Mouse (Mus musculus) lung, embryonic 16.5 days (tissue): Measurements from ENCODE around the gene Mrs2. TPM values are rescaled to one million over a fixed set of nuclear protein-coding genes. Genes with fewer than 3 reads are reported as not detected.
A peak's percentile ranks its signal among the peaks of the same experiment; 100 is the strongest.

Experiments
- ATAC-seq: fragments of 200-750 bp; cut with Nextera tagmentation; 2 replicates; pipeline ENCODE4 v1.8.0; 2017; ENCODE audit warnings: low read depth, mild to moderate bottlenecking, moderate library complexity
- H3K27ac ChIP-seq: fragments of 300-500 bp; sonication (generic); 2 replicates; pipeline ENCODE4 v1.5.1; 2014; ENCODE audit warnings: mild to moderate bottlenecking, control low read depth, low read length
- H3K27me3 ChIP-seq: fragments of 300-500 bp; sonication (generic); 2 replicates; pipeline ENCODE4 v1.6.1; 2014; ENCODE audit warnings: low read depth, low read length, mixed read lengths; ENCODE audit not compliant: control insufficient read depth, insufficient read depth
- H3K36me3 ChIP-seq: fragments of 300-500 bp; sonication (generic); 2 replicates; pipeline ENCODE4 v1.6.1; 2014; ENCODE audit warnings: low read length; ENCODE audit not compliant: control insufficient read depth, insufficient read depth
- H3K4me1 ChIP-seq: fragments of 300-500 bp; sonication (generic); replicated peaks from 2 replicates; pipeline ENCODE4 v1.6.1; 2014; ENCODE audit warnings: low read length, mixed read lengths; ENCODE audit not compliant: control insufficient read depth, insufficient read depth
- H3K4me2 ChIP-seq: fragments of 300-500 bp; sonication (generic); 2 replicates; pipeline ENCODE4 v1.6.1; 2014; ENCODE audit warnings: low read depth, low read length, control low read depth
- H3K4me3 ChIP-seq: fragments of 300-500 bp; sonication (generic); 2 replicates; pipeline ENCODE4 v1.5.1; 2014; ENCODE audit warnings: mild to moderate bottlenecking, low read length, control low read depth
- H3K9ac ChIP-seq: fragments of 300-500 bp; sonication (generic); 2 replicates; pipeline ENCODE4 v1.6.1; 2014; ENCODE audit warnings: low read length, control low read depth
- H3K9me3 ChIP-seq: fragments of 300-500 bp; sonication (generic); 2 replicates; pipeline ENCODE4 v1.6.1; 2016; ENCODE audit warnings: low read length; ENCODE audit not compliant: control insufficient read depth
- WGBS: fragments of 180-500 bp; shearing (Covaris S2); extraction: QIAGEN DNeasy Blood & Tissue Kit; methylation state at CpG from one replicate; pipeline ENCODE4 v1.1.7; 2014; 5-methylcytosine and 5-hydroxymethylcytosine counted together
- polyA plus RNA-seq: library from polyadenylated mRNA; unstranded; fragments of >200 nt; fragmentation: Nextera tagmentation; extraction: Ambion mirVana; gene quantifications from 2 replicates; pipeline ENCODE4 v1.2.1, GENCODE M21; 2015

Mrs2 gene
- polyA plus RNA-seq, 1 experiment from 2014 or later, result 14.3 TPM

DNA sequence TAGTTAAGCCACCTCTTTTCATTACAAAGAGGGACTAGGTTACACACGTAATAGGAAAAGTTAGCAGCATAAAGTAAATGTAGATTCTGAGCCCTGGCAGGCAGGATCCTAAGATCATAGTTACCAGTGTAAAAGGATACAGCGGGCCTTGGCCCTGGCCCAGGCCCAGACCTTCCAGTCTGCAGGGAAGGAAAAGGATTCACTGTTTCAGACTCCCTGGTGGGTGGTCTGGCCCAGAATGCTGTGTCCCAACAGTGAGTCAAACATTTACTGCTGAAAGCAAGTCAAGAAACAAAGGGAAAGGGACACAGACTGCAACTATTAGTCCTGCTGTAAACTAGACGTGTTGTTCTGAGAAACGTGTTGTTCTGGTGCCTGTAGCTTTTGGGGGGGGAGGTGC lies 74.6 kb downstream of the Mrs2 start:
- peak overlapping the region; percentile 64 for H3K27ac ChIP-seq
- no peaks in the 10 kb centered on the region for H3K9me3 ChIP-seq
- WGBS, result 19% methylated on average over 4 of the region's 4 CpGs
- H3K4me1 ChIP-seq, result no peaks in the 10 kb centered on the region
- H3K4me2 ChIP-seq, result no peak overlapping the region
- no peak overlapping the region for H3K9ac ChIP-seq
- peak; percentile 89 for ATAC-seq
- H3K36me3 ChIP-seq, result no peaks in the 10 kb centered on the region
- H3K27me3 ChIP-seq, result no peaks in the 10 kb centered on the region
- H3K4me3 ChIP-seq, result no peak overlapping the region

DNA sequence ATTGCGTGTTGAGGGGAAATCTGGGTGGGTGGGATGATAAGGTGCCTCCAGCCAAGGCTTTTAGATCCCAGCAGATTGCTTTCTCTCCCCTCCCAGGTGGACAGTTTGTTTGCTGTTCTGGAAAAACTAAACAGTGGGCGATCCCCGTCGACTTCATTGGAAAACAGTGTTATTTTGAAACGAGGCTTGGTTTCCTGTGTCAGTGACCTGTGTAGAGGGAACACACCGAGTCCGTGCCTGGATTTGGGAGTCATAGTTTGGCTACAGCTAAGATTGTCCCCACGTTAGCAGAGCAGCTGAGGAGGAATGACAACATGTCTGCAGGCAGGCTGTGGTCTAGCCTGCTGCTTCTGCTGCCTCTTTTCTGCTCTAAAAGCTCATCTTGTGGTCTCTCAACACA lies 76.9 kb downstream of the Mrs2 start:
- no peak for ATAC-seq
- Histone ChIP-seq H3K4me3 (no peak overlapping the region), H3K9me3 (no peaks in the 10 kb centered on the region), H3K27ac (no peak overlapping the region), H3K4me2 (no peak overlapping the region), H3K9ac (no peak overlapping the region), H3K4me1 (peaks cover 4% of the 10 kb centered on the region), H3K27me3 (no peaks in the 10 kb centered on the region), H3K36me3 (no peaks in the 10 kb centered on the region)
- 55% methylated on average over 8 of the region's 8 CpGs for WGBS

DNA sequence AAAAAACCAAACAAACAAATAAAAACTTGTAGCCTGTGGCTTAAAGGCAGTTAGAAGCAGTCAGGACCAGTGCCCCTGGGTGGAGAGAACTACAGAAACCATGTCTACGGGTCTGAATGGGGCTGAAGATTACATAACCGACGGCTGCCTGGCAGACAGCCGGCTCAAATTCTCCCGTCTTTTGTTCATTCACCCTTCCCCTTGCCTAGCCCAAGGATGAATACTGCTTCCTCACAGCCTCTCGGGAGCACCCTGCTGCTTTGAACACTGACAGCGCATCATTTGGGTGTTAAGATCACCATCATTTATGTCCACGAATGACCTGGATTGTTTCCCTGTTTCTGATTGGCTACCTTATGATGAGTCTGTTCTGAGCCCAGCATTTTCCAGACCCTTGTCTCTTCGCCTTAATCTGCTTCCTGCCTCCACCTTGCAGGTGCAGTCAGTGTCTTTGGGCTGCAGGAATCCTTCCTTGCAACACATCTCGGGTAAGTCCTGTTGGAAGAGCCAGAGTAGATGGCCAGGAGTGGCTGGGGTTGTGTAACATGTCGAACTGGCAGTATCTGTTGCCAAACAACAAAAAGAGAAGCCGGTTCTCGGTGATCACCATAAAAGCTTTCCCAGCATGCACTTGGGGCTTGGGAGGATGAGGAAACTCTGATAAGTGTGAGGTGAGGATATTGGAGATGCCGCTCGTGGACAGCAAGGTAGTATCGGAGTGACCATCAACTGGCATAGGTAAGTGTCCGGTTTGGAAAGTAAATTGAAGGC lies 77.5 kb downstream of the Mrs2 start, which contains the start of gene Gpld1:
TSS of gene Gpld1 (plus strand) at position 641 of the 771 bp plus-strand sequence.
- Histone ChIP-seq H3K4me2 (no peak within 1 kb of the TSS), H3K4me1 (peaks cover 9% of the 10 kb centered on the region), H3K4me3 (no peak within 1 kb of the TSS), H3K36me3 (no peaks in the 10 kb centered on the region), H3K9ac (no peak within 1 kb of the TSS), H3K9me3 (no peaks in the 10 kb centered on the region), H3K27ac (no peak within 1 kb of the TSS), H3K27me3 (no peaks in the 10 kb centered on the region)
- WGBS, result 50% methylated on average over 17 of the region's 17 CpGs
- no peak for ATAC-seq

DNA sequence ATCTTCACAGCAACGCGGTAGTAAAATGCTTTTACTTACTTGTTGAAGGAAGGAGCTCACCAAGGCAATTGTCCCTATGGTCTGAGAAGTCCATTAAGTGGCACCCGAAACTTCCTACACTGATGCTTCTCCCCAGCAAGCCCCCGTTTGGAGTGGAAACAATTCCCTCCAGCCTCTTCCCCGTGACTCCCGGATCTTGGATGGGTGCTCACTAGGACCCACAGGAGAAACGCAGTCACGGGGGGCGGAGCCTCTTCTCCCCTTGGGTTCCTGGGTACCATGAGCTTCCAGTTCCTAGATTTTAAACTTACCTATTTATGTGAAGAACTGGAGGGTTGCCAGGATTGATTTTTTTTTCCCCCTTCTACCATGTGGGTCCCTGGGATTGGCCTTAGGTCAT lies 80.7 kb downstream of the Mrs2 start:
- H3K4me2 ChIP-seq, result no peak overlapping the region
- no peak overlapping the region for H3K4me3 ChIP-seq
- H3K27me3 ChIP-seq, result no peaks in the 10 kb centered on the region
- H3K36me3 ChIP-seq, result no peaks in the 10 kb centered on the region
- H3K9ac ChIP-seq, result no peak overlapping the region
- 81% methylated on average over 9 of the region's 9 CpGs for WGBS
- ATAC-seq, result no peak
- no peaks in the 10 kb centered on the region; the same call in 1 of the 2 replicates for H3K9me3 ChIP-seq
- H3K27ac ChIP-seq, result no peak overlapping the region
- peaks cover 14% of the 10 kb centered on the region for H3K4me1 ChIP-seq

DNA sequence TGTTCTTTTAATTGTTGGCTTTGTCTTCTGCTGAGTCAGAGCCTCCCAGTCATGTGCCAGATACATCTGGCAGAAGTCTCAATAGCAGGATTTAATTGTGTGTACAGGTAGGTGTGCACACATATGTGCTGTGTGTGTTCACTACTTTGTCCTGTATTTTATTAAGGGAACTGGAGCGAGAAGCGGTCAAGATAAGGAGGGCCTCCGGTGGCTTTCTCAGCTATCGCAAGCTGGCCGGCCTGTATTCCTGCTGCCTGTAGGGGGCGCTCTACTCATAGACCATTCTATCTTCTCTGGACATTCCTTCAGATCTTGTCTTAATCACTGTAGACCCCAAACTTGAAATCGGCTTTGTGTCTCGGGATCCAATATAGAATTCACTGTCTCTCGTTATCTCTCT lies 81.5 kb downstream of the Mrs2 start:
- no peak overlapping the region for H3K4me3 ChIP-seq
- H3K4me1 ChIP-seq, result peaks cover 14% of the 10 kb centered on the region
- H3K27me3 ChIP-seq, result no peaks in the 10 kb centered on the region
- H3K9me3 ChIP-seq, result no peaks in the 10 kb centered on the region; the same call in 1 of the 2 replicates
- H3K9ac ChIP-seq, result no peak overlapping the region
- H3K36me3 ChIP-seq, result no peaks in the 10 kb centered on the region
- peak; percentile 7; the same call in 1 of the 2 replicates for ATAC-seq
- 27% methylated on average over 9 of the region's 9 CpGs for WGBS
- no peak overlapping the region for H3K4me2 ChIP-seq
- H3K27ac ChIP-seq, result no peak overlapping the region

DNA sequence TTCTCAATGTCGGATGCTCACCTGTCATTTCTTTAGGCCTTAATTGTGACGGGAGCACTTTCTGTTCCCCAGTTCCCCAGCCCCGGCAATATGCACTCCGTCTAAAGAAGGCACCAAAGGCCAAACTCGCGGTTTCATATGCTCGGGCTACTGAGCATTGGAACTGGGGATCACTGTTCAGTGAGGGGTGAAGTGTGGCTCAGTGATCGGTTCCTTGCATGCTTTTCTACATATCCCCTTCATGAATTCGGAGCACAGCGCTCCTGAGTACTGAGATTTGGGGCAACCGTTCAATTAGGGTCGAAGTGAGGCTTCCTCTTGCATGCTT lies 82.4 kb downstream of the Mrs2 start:
- Histone ChIP-seq H3K27ac (no peak overlapping the region), H3K4me2 (peak overlapping the region; percentile 60), H3K4me1 (peaks cover 14% of the 10 kb centered on the region), H3K9me3 (no peaks in the 10 kb centered on the region; the same call in 1 of the 2 replicates), H3K36me3 (no peaks in the 10 kb centered on the region), H3K9ac (peak overlapping the region; percentile 95), H3K4me3 (peak overlapping the region; percentile 94), H3K27me3 (no peaks in the 10 kb centered on the region)
- peak; percentile 32; the same call in 1 of the 2 replicates for ATAC-seq
- 17% methylated on average over 12 of the region's 12 CpGs for WGBS

Other genes starting within 250 kb of the Mrs2 start
- gene BC005537, start 218.7 kb downstream of the Mrs2 start, polyA plus RNA-seq, result 12.7 and 16.1 TPM in 2 replicates
- 68.7 and 74.2 TPM in 2 replicates for gene Acot13, start 188.8 kb downstream of the Mrs2 start, polyA plus RNA-seq
- gene Tdp2, start 188.7 kb downstream of the Mrs2 start, polyA plus RNA-seq, result 45.8 and 52.7 TPM in 2 replicates
- 0.20 and 0.21 TPM in 2 replicates for gene D130043K22Rik, start 175.2 kb downstream of the Mrs2 start, polyA plus RNA-seq
- gene Aldh5a1, start 82.7 kb downstream of the Mrs2 start, polyA plus RNA-seq, result 7.1 and 7.6 TPM in 2 replicates
- 1.7 and 1.9 TPM in 2 replicates for gene Gpld1, start 77.2 kb downstream of the Mrs2 start, polyA plus RNA-seq
- 3.6 and 3.7 TPM in 2 replicates for gene Dcdc2a, start 35.6 kb upstream of the Mrs2 start, polyA plus RNA-seq